Mouse (Mus musculus) stomach, embryonic 14.5 days (tissue): ENCODE data around the gene Wnt7b. TPM values are rescaled to one million over a fixed set of nuclear protein-coding genes. Genes with fewer than 3 reads are reported as not detected.

Experiments used
- ATAC-seq: fragments of 200-750 bp; cut with Nextera tagmentation; 2 replicates; pipeline ENCODE4 v1.8.0; 2017; ENCODE audit warnings: low read depth, moderate TSS enrichment; ENCODE audit not compliant: insufficient number of reproducible peaks, insufficient read depth, low FRiP score
- H3K27ac ChIP-seq: fragments of 300-500 bp; sonication (generic); 2 replicates; pipeline ENCODE4 v1.5.1; 2014; ENCODE audit warnings: mild to moderate bottlenecking, low read length, moderate library complexity, mixed read lengths
- H3K27me3 ChIP-seq: fragments of 300-500 bp; sonication (generic); 2 replicates; pipeline ENCODE4 v1.6.1; 2014; ENCODE audit warnings: low read length, control low read depth, mixed read lengths; ENCODE audit not compliant: control insufficient read depth, insufficient read depth
- H3K36me3 ChIP-seq: fragments of 300-500 bp; sonication (generic); 2 replicates; pipeline ENCODE4 v1.6.1; 2014; ENCODE audit warnings: mild to moderate bottlenecking, control low read depth, low read length, moderate library complexity, mixed read lengths; ENCODE audit not compliant: control insufficient read depth, insufficient read depth
- H3K4me1 ChIP-seq: fragments of 300-500 bp; sonication (generic); 2 replicates; pipeline ENCODE4 v1.6.1; 2014; ENCODE audit warnings: low read length, control low read depth, mixed read lengths; ENCODE audit not compliant: control insufficient read depth, insufficient read depth
- H3K4me2 ChIP-seq: fragments of 300-500 bp; sonication (generic); replicated peaks from 2 replicates; pipeline ENCODE4 v1.6.1; 2014; ENCODE audit warnings: low read depth, low read length, control low read depth
- H3K4me3 ChIP-seq: fragments of 300-500 bp; sonication (generic); 2 replicates; pipeline ENCODE4 v1.5.1; 2014; ENCODE audit warnings: low read depth, low read length, control low read depth
- H3K9ac ChIP-seq: fragments of 300-500 bp; sonication (generic); replicated peaks from 2 replicates; pipeline ENCODE4 v1.6.1; 2014; ENCODE audit warnings: low read depth, mild to moderate bottlenecking, control low read depth, low read length, moderate library complexity, mixed read lengths
- H3K9me3 ChIP-seq: fragments of 300-500 bp; sonication (generic); 2 replicates; pipeline ENCODE4 v1.6.1; 2016; ENCODE audit warnings: low read depth, low read length, control low read depth; ENCODE audit not compliant: control insufficient read depth
- WGBS: fragments of 180-500 bp; shearing (Covaris S2); extraction: QIAGEN DNeasy Blood & Tissue Kit; methylation state at CpG from one replicate; pipeline ENCODE4 v1.1.7; 2014; 5-methylcytosine and 5-hydroxymethylcytosine counted together
- polyA plus RNA-seq: library from polyadenylated mRNA; unstranded; fragments of >200 nt; fragmentation: Nextera tagmentation; extraction: Ambion mirVana; gene quantifications from 2 replicates; pipeline ENCODE4 v1.2.1, GENCODE M21; 2014

Gene Wnt7b
- polyA plus RNA-seq, 1 experiment from 2014 or later, result 0.75 TPM

DNA sequence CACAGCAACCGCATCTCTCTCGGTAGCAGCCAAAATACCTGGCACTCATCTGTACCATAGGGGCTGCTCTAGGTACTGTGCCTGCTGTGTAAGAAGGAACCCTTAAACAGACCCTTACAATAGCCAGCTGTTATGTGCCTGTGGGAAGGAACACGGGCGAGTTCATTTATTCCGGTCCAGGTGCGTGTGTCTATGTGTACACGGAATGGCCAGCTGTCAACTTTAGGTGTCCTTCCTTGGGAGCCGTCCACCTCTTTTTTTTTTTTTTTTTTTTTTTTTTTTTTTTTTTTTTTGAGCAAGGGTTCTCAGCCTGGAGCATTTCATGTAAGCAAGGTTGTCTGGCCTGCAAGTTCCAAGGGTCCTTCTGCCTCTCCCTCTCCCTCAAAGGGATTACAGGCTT, 22.7 kb upstream of the Wnt7b start:
- Histone ChIP-seq H3K9me3 (no peaks in the 10 kb centered on the region), H3K36me3 (no peaks in the 10 kb centered on the region), H3K4me3 (no peak overlapping the region), H3K27ac (no peak overlapping the region), H3K4me1 (peaks cover 10% of the 10 kb centered on the region; the same call in 1 of the 2 replicates), H3K4me2 (no peak overlapping the region), H3K27me3 (no peaks in the 10 kb centered on the region), H3K9ac (no peak overlapping the region)
- no peak for ATAC-seq
- WGBS, result 81% methylated on average over 8 of the region's 8 CpGs

DNA sequence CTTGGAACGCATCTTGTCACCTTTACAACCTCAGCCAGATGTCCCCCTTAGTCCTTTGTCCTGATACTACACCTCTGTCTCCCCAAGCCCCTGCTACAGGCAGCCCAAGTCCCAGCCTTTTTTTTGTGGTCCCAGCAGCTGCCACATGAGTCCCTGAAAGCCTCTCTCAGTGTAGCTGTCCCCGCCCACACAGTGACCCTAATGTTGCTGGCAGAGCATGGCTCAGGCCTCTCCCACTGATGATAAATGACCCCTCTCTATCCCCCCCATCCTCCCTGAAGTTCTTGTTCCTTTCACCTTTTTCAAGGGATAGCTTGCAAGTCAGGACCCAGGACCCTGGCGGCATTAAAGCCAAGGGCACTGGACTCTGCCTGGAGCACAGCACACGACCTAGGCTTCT, 22.2 kb upstream of the Wnt7b start:
- ATAC-seq, result no peak
- Histone ChIP-seq H3K4me1 (peaks cover 14% of the 10 kb centered on the region; the same call in 1 of the 2 replicates), H3K36me3 (no peaks in the 10 kb centered on the region), H3K9ac (no peak overlapping the region), H3K4me2 (no peak overlapping the region), H3K9me3 (no peaks in the 10 kb centered on the region), H3K4me3 (no peak overlapping the region), H3K27ac (no peak overlapping the region), H3K27me3 (no peaks in the 10 kb centered on the region)
- 66% methylated on average over 4 of the region's 4 CpGs for WGBS

- no peak overlapping the region for H3K27ac ChIP-seq
- no peak overlapping the region for H3K4me2 ChIP-seq
- no peaks in the 10 kb centered on the region for H3K36me3 ChIP-seq
- H3K9ac ChIP-seq, result no peak overlapping the region
- ATAC-seq, result no peak
- WGBS, result 52% methylated on average over 5 of the region's 5 CpGs
- no peak overlapping the region for H3K4me3 ChIP-seq
- no peaks in the 10 kb centered on the region for H3K9me3 ChIP-seq
- no peaks in the 10 kb centered on the region for H3K27me3 ChIP-seq
- peaks cover 14% of the 10 kb centered on the region; the same call in 1 of the 2 replicates for H3K4me1 ChIP-seq
Observed at GRCm38 (mm10) chr15:85603422-85603821, 21.1 kb upstream of the Wnt7b start.

GRCm38 (mm10) chr15:85602733-85603132, 20.5 kb upstream of the Wnt7b start:
- Histone ChIP-seq H3K36me3 (no peaks in the 10 kb centered on the region), H3K4me2 (no peak overlapping the region), H3K4me3 (no peak overlapping the region), H3K4me1 (peaks cover 14% of the 10 kb centered on the region; the same call in 1 of the 2 replicates), H3K9ac (no peak overlapping the region), H3K9me3 (no peaks in the 10 kb centered on the region), H3K27me3 (no peaks in the 10 kb centered on the region), H3K27ac (no peak overlapping the region)
- no peak for ATAC-seq
- WGBS, result 75% methylated on average over 6 of the region's 6 CpGs

DNA sequence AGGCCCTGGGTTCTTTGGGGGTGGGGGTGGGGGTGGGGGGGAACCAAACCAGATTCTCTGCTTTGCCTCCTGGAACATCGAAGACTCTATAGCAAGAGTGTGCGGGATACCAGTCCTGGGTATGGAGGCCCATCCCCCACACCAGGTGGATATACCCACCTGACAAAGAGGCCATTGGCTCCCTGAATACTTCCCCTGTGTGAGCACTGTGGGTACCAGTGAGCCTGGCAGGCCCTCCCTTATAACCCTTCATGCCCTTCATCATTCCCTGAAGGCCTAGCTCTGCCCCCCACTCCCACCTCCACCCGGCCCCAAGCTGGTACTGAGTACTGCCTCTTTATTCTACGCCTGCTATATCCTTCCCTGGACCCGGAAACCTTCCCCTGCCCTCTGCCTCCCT, 19.7 kb upstream of the Wnt7b start:
- Histone ChIP-seq H3K9me3 (no peaks in the 10 kb centered on the region), H3K27me3 (no peaks in the 10 kb centered on the region), H3K27ac (no peak overlapping the region), H3K4me2 (no peak overlapping the region), H3K9ac (no peak overlapping the region), H3K4me1 (peaks cover 14% of the 10 kb centered on the region; the same call in 1 of the 2 replicates), H3K36me3 (no peaks in the 10 kb centered on the region), H3K4me3 (no peak overlapping the region)
- 90% methylated on average over 5 of the region's 5 CpGs for WGBS
- no peak for ATAC-seq

GRCm38 (mm10) chr15:85601202-85601601, 18.9 kb upstream of the Wnt7b start:
- H3K27ac ChIP-seq, result no peak overlapping the region
- no peaks in the 10 kb centered on the region for H3K27me3 ChIP-seq
- H3K4me3 ChIP-seq, result no peak overlapping the region
- ATAC-seq, result no peak
- H3K9ac ChIP-seq, result no peak overlapping the region
- no peak overlapping the region for H3K4me2 ChIP-seq
- 68% methylated on average over 4 of the region's 4 CpGs for WGBS
- H3K4me1 ChIP-seq, result peaks cover 14% of the 10 kb centered on the region; the same call in 1 of the 2 replicates
- H3K9me3 ChIP-seq, result no peaks in the 10 kb centered on the region
- H3K36me3 ChIP-seq, result no peaks in the 10 kb centered on the region

GRCm38 (mm10) chr15:85600696-85601094, 18.4 kb upstream of the Wnt7b start:
- Histone ChIP-seq H3K4me3 (no peak overlapping the region), H3K27me3 (no peaks in the 10 kb centered on the region), H3K36me3 (no peaks in the 10 kb centered on the region), H3K9ac (no peak overlapping the region), H3K9me3 (no peaks in the 10 kb centered on the region), H3K27ac (no peak overlapping the region), H3K4me2 (no peak overlapping the region), H3K4me1 (peaks cover 14% of the 10 kb centered on the region; the same call in 1 of the 2 replicates)
- 44% methylated on average over 7 of the region's 7 CpGs for WGBS
- ATAC-seq, result no peak

GRCm38 (mm10) chr15:85599887-85600695, 17.8 kb upstream of the Wnt7b start:
- Histone ChIP-seq H3K4me1 (peaks cover 14% of the 10 kb centered on the region; the same call in 1 of the 2 replicates), H3K9ac (no peak overlapping the region), H3K36me3 (no peaks in the 10 kb centered on the region), H3K9me3 (no peaks in the 10 kb centered on the region), H3K27me3 (no peaks in the 10 kb centered on the region), H3K4me3 (no peak overlapping the region), H3K27ac (peak overlapping the region; percentile 41; the same call in 1 of the 2 replicates), H3K4me2 (no peak overlapping the region)
- peak; percentile 74; the same call in 1 of the 2 replicates for ATAC-seq
- 14% methylated on average over 17 of the region's 18 CpGs for WGBS
